Mouse (Mus musculus): ENCODE data around the gene Leng9. TPM values are rescaled to one million over a fixed set of nuclear protein-coding genes. Genes with fewer than 3 reads are reported as not detected.

Gene Leng9
- polyA plus RNA-seq, 1 experiment: 8.0 TPM

DNA sequence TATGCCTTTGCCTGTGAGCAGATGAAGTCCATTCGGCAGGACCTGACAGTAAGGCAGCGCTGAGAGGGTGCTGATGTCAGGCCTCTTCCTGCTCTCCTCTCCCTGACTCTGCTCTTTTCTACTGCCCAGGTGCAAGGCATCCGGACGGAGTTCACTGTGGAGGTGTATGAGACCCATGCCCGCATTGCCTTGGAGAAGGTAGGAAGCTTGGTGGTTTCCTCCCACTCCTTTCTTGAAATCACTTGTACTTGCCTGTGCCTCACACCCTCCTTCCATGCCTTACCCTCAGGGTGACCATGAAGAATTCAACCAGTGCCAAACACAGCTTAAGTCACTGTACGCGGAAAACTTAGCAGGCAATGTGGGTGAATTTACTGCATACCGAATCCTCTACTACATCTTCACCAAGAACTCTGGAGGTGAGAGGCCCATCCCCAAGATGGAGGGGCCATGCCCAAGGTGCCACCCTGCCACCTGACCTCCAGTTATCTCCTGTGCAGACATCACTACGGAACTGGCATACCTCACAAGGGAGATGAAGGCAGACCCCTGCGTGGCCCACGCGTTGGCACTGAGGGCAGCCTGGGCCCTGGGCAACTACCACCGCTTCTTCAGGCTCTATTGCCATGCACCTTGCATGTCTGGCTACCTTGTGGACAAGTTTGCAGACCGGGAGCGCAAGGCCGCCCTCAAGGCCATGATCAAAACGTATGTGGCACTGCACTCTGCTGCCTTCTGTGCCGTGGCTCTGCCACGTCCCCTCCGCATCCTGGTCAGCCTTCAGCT is 5.2 kb downstream of the Leng9 start:
- DNase-seq (ENCODE audit: extremely low spot score in 1 of 2, low spot score in 1 of 2): no peak

DNA sequence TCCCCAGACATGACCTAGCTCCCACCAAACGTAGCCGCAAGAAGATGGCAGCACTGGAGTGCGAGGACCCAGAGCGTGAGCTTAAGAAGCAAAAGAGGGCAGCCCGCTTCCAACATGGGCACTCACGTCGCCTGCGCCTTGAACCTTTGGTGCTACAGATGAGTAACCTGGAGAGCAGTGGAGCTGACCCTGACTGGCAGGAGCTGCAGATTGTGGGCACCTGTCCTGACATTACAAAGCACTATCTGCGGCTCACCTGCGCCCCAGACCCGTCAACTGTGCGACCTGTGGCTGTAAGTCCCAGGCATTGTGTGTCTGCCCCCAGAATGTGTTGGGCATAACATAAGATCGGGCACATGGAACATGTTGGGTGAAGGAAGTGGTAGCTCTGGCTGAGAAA is 6.1 kb downstream of the Leng9 start:
- DNase-seq (ENCODE audit: extremely low spot score in 1 of 2, low spot score in 1 of 2): no peak

DNA sequence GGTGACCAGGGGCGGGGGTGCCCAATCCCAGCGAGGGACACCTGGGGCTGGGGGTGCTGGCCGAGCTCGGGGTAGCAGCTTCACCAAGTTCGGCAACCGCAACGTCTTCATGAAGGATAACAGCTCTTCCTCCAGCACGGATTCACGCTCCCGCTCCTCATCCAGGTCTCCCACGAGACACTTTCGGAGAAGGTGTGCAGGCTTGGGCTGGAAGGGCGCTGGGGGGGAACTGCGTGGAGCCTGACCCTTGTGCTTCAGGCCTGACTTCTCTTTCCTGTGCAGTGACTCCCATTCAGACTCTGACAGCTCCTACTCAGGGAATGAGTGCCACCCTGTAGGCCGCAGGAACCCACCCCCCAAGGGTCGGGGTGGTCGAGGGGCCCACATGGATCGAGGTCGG is 6.7 kb downstream of the Leng9 start:
- no peak for DNase-seq (ENCODE audit: extremely low spot score in 1 of 2, low spot score in 1 of 2)

DNA sequence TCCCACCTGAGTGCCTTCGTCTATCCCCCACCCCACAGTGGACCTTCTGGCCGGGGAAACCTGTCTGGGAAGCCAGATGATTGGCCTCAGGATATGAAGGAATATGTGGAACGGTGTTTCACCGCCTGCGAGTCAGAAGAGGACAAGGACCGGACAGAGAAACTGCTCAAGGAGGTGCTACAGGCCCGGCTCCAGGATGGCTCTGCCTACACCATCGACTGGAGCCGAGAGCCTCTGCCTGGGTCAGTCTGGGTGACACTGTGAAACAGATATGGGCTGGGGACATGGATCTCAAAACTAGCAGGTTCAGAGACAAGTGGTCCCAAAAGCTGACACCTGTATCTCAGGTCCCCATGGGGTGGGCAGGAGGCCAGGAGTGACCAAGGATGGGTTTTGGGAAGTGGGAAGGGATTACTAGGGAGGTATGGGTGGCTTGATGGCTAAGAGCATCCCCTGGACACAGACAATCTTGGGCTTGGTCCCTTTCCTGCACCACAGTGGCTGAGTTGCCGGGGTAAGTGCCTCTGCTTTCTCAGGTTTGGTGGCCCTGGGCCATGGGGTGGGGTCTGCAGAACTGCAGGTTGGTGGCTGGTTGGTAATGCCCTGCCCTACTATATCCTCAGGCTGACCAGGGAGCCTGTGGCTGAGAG is 7.3 kb downstream of the Leng9 start:
- no peak for DNase-seq (ENCODE audit: extremely low spot score in 1 of 2, low spot score in 1 of 2)

DNA sequence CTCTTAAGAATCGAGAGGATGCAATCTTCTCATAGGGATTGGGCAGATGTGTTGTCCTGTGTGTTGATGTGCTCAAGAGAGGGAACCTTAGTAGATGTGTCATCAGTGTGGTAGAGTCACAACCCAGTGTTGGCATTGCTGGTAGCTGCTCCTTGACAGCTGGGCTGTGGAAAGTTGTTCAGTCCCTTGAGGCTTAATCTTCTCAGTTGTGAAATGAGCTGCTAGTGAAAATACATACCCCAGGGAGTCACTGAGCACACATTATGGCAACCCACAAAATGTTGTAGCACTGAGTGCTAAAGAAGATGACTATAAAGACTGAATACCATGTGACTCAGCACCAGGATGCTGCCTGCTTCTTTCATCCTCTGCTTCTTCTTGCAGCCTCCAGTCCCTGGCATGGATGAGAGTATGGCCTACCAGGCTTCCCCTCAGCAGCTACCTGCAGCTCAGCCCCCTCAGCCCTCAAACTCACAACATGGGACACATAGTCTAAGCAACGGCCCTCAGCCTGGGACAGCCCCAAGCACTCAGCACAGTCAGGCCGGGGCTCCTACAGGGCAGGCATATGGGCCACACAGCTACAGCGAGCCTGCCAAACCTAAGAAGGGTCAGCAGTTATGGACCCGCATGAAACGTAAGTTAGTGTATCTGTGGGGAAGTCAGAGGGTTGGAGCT is 8.4 kb downstream of the Leng9 start:
- DNase-seq (ENCODE audit: extremely low spot score in 1 of 2, low spot score in 1 of 2): no peak

DNA sequence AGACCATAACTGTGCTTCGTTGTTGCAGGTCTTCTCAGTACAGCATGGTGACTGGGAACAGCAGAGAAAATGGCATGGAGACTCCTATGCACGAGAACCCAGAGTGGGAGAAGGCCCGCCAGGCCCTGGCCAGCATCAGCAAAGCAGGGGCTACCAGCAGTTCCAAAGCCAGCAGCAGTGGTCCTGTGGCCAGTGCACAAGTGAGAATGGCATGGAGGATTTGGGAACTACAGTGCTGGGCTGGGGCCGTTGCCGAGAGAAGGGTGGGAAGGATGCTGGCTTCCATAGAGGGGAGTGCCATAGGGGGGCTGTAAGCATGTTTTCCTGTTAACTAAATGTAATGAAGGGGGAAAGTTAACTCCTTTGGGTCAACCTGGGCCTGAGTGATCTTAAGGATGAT is 10.8 kb downstream of the Leng9 start:
- DNase-seq (ENCODE audit: extremely low spot score in 1 of 2, low spot score in 1 of 2): no peak

DNA sequence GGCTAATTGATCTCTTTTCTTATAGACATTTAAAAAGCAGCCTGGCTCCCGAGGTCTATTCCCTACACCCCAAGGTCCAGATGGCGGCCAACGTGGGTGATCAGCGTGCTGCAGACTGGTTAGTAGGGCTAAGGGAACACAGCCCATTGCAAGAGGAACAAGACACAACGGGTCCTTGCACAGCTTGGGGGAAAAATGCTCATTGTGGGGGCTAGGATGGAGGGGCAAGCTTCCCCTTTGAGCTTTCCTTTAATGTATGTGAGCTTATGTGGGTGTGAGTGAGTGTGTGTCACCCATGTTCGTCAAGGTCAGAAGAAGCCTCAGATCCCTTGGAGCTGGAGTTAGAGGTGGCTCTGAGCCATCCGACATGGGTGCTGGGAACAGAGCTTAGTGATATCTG is 11.5 kb downstream of the Leng9 start:
- no peak for DNase-seq (ENCODE audit: extremely low spot score in 1 of 2, low spot score in 1 of 2)

DNA sequence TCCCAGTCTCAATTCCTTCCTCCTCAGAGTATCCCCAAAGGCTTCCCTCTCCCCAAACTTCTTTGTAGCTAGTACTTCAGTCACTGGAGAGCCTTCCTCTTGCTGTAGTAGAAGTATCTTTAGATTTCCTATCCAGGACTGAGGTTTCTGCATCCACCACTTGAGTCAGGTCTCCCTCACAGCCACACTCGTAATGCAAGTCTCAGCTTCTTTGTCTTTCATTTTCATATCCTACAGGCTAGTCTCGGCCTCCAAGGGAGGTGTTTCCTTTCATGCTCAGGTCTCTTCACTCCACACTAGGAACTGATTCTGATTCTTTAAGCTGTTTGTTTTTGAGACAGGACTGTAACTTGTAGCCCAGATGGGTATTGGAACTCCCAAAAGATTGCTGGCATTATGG is 12.0 kb downstream of the Leng9 start:
- no peak for DNase-seq (ENCODE audit: extremely low spot score in 1 of 2, low spot score in 1 of 2)

DNA sequence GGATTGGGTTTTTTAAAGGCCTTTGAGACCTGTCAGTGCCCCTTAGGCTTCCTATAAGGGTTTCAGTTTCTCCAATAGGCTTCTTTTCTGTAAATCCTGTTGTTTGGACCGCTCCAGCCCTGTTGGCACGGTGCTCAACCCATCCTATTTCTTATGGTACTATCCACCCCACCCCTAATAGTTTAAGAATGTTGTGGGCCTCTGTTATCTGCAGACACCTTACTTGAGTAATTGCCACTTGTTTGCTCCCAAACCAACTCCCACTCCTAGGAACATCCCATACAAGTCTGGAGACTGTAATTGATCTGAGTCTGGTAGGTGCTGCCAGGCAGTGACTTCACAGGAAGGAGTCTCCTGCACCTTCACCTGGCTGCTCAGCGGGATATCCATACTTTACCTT is 12.4 kb downstream of the Leng9 start:
- no peak for DNase-seq (ENCODE audit: extremely low spot score in 1 of 2, low spot score in 1 of 2)

DNA sequence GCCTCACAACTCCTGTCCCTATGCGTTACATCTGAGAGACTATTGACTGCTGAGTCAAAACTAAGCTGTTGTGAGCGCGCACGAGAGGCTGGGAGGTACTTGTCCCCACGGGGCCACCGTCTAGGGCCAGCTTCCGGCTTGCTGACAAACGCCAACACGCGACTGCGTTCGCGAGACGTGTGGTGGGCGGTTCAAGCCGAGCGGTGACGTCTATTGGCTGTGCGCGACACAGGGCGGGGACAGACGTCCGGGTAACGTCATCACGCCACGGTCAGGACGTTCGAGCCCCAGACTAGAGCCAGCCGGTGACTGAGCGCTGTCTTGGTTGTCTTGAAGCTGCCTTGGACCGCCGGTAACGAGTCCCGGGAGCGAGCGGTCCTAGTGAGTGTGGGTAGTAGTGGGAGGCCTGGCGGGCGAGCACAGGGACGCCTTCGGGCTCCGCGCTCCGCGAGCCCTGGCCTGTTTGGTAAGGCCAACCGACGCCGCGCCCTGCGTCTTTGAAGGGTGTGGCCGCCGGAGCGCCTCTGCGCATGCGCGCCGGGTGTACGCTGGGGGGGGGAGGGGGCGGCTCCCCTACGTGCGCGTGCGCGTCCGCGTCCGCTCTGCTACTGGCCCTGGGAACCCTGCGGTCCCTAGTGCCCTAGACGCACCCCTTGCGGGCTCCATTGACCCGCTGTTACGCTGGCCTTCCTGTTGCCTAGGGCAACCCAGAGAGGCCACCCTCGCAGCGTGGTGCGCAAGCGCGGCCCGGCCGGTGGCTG is 13.2 kb downstream of the Leng9 start, which contains the start of gene Leng8:
Gene Leng8 (plus strand): TSS at position 269 of the 761 bp plus-strand sequence.
- peak; percentile 99 for DNase-seq (ENCODE audit: extremely low spot score in 1 of 2, low spot score in 1 of 2)

DNA sequence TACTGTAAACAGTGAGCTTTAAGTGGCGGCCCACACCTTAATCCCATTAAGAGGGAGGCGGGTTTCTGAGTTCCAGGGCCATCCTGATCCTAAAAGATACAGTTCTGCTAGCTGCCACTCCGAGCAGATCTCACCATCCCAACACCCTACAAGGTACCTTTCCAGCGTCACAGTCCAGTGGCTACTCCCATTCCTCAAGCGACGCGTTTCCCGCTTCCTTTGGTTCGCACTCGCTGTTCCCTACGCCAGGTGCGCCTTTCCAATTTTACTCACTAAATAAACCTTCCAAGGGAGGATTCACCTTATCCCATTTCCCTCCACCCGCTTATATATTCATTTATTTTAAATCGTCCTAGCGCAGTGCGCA is 13.8 kb downstream of the Leng9 start:
- DNase-seq (ENCODE audit: extremely low spot score in 1 of 2, low spot score in 1 of 2): no peak

DNA sequence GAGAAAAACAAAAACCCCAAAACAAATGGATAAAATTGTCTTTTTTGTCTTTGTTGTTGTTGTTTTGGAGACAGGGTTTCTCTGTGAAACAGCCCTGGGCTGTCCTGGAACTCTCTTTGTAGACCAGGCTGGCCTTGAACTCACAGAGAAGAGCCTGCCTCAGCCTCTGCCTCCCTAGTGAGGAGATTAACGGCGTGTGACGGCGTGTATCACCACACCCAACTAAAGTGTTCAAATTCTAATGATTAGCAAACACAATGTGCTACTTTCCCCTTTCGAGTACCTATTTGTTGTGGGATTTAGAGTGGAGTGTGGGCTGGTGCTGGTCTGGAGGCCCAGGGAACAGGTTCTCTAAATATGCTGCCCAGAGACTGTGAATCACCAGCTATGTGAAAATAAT is 15.3 kb downstream of the Leng9 start:
- DNase-seq (ENCODE audit: extremely low spot score in 1 of 2, low spot score in 1 of 2): no peak

DNA sequence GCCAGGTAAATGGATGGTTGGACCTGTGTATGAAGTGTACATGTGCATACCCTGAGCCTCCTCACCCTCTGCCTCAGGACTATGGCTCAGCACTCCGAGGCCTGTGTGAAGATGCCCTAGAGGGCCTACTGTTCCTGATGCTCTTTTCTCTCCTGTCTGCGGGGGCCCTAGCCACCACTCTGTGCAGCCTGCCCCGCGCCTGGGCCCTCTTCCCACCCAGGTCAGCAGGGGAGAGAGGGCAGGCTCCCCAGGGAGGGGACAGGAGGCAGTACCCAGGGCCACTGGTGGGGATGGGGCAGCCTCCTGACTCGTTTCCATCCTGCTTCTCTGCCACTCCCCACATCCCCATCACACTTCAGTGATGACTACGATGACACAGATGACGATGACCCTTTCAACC is 17.2 kb downstream of the Leng9 start:
- no peak for DNase-seq (ENCODE audit: extremely low spot score in 1 of 2, low spot score in 1 of 2)

DNA sequence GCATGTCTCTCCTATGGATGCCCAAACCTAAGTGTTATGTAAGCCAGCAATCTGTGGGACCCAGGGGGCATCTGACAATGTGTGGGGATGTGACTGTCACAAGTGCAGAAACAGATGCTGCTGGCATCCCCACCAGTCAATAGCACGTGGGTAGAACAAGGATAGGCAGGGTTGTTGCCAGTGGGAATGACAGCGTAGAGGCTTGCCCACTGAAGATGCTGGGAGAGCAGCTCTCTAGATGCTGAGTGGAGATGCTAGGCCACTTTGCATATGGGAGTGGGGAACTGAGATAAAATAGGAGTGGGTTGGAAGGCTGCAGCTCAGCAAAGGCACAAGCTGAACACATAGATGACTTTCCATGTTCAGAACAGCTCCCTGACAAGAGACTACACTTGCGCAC is 17.6 kb downstream of the Leng9 start:
- peak in 1 of 2 experiments; percentile 80 for DNase-seq (ENCODE audit: extremely low spot score in 1 of 2, low spot score in 1 of 2)

DNA sequence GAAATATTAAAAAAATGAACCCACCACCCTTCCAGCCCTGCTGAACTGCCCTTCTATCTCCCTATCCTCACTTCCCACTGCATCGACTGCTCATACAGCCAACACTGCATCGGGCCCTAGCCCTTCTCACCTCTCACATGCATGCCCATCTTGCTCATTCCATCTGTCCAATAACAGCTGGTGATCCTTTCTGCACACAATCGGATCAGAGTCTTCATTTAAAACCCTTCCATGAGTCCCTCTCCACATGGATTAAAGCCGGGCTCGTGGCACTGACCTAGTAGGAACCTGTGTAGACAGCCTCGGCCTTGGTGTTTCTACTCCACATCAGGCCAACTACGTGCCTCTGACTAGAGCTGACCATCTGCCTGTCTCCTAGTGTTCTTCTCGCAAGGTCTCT is 18.2 kb downstream of the Leng9 start:
- no peak for DNase-seq (ENCODE audit: extremely low spot score in 1 of 2, low spot score in 1 of 2)

DNA sequence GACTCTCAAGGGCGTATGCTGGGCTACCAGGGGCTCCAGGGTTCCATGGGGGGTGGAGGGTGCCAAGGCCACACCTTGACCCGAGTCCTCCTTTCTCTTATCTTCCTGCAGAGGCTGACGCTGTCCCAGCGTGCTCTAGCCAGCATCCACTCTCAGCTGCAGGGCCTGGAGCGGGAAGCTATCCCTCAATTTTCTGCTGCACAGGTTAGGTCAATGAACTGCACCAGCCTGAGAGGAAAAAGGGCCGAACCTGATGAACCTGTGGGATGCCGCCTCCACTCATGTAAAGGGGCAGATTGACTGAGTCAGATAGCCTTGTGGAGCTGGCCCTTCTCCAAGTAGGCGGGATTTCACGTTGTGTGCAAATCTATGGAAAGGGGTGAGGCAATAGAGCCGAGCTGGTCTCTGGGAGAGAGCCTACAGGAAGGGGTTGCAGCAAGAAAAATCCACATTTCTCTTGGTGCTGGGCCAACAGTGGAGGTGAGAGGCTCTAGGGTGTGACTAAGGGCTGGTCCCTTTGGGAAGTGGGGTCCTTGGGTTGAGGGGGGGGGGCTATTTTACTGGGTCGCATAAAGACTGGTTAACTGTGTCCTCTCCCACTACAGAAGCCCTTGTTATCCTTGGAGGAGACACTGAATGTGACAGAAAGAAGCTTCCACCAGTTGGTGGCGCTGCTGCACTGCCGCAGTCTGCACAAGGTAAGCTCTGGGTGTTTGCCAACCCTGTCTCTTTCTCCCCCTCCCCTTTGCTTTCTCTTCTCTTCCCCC is 19.3 kb downstream of the Leng9 start:
- DNase-seq (ENCODE audit: extremely low spot score in 1 of 2, low spot score in 1 of 2): peak in 1 of 2 experiments; percentile 91

DNA sequence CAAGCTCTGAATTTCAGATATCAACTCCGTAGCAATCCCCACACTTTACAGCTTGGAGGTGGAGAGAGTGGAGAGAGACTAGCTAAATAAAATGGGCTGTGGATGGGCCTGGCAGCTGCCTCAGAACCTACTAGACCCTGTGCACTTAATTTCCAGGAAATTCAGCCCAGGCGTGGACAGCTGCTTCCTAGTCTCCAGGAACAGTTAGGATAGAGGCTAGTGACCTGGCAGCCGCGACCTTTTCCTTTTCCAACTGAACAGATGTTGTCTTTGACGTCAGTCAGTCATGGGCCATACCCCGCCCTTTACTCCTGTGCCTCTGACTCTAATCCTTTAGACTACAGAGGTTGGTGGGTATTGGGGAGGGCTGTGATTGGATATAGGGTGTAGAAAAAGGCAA is 21.3 kb downstream of the Leng9 start:
- no peak for DNase-seq (ENCODE audit: extremely low spot score in 1 of 2, low spot score in 1 of 2)

DNA sequence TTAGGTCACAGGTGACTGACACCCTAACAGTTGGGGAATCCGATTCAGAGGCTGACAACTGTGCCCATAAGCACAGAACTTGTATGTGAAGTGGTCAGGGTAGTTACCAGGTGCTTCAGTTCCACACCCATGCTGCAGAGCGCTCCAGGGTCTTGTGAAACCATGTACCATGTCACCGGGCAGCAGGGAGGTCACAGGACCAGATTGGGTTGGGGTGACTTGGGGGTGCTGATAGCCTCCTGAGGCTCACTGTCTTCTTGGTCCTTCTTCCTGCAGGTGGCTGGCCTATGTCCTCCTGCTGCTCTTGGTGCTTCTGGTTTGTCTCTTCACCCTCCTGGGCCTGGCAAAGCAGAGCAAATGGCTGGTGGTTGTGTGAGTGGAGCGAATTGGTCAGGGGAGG is 22.3 kb downstream of the Leng9 start:
- no peak for DNase-seq (ENCODE audit: extremely low spot score in 1 of 2, low spot score in 1 of 2)

DNA sequence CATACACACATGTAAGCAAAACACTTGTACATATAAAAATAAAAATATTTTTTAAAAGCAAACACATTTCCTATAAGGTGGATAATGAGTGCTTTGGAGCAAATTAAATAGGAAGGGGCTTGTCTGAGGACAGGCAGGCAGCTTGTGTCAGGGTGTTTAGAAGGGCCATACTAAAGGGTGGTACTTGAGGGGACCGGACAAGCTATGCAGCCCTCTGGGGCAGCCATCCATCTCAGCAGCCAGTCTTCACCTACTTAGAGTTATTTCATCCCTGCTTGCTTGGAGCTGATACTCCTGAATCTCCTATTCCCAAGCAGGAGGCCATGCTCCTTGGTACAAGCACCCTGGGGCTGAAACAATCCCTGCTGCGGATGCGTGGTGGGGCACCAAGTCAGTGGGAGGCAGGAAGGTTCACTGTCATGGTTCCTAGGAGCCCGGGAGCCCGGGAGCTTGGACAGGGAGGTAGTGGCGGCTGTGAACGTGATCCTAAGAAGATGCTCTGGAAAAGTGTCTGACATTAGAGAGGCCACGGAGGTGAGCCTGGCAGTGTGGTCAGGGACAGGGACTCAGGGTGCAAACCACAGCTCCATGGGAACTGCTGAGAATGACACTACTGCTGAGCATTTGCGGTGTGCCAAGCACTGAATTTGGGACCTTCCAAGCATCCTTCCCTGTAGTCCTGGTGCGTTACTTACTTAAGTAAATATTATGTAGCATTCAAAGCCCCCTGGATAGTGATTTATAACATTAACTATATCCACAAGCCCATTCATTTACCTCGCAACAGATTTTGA is 23.0 kb downstream of the Leng9 start:
- DNase-seq (ENCODE audit: extremely low spot score in 1 of 2, low spot score in 1 of 2): no peak

DNA sequence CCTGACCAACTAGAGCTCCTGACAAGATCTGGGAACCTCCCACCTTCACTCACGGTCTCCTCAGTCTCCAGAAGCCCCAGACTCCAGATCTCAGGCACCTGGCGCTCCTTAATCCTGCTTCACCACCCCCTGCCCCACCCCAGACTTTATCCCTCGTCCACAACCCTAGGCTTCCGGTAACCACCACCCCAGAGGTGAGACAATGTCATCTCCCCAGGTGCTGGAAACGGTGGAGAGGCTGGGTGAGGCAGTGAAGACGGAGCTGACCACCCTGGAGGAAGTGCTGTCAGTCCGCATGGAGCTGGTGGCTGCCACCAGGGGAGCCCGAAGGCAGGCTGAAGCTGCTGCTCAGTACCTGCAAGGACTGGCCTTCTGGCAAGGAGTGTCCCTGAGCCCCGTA is 24.9 kb downstream of the Leng9 start:
- DNase-seq (ENCODE audit: extremely low spot score in 1 of 2, low spot score in 1 of 2): no peak
